Mouse (Mus musculus) hindbrain, embryonic 16.5 days (tissue): ENCODE data around the gene Cd5l. TPM values are rescaled to one million over a fixed set of nuclear protein-coding genes. Genes with fewer than 3 reads are reported as not detected.

Experiments
- ATAC-seq: fragments of 200-750 bp; cut with Nextera tagmentation; 2 replicates; pipeline ENCODE4 v1.8.0; 2017; ENCODE audit warnings: moderate TSS enrichment, moderate library complexity
- H3K27ac ChIP-seq: fragments of 300-500 bp; sonication (generic); 2 replicates; pipeline ENCODE4 v1.5.1; 2014; ENCODE audit warnings: low read depth, mild to moderate bottlenecking, control low read depth, low read length, moderate library complexity
- H3K27me3 ChIP-seq: fragments of 300-500 bp; sonication (generic); replicated peaks from 2 replicates; pipeline ENCODE4 v1.6.1; 2014; ENCODE audit warnings: low read length; ENCODE audit not compliant: control insufficient read depth, insufficient read depth
- H3K36me3 ChIP-seq: fragments of 300-500 bp; sonication (generic); 2 replicates; pipeline ENCODE4 v1.6.1; 2014; ENCODE audit warnings: mild to moderate bottlenecking, low read length, moderate library complexity, mixed read lengths; ENCODE audit not compliant: control insufficient read depth, insufficient read depth
- H3K4me1 ChIP-seq: fragments of 300-500 bp; sonication (generic); 2 replicates; pipeline ENCODE4 v1.6.1; 2014; ENCODE audit warnings: low read depth, low read length; ENCODE audit not compliant: control insufficient read depth, insufficient read depth
- H3K4me2 ChIP-seq: fragments of 300-500 bp; sonication (generic); 2 replicates; pipeline ENCODE4 v1.6.1; 2014; ENCODE audit warnings: mild to moderate bottlenecking, low read length, control low read depth, moderate library complexity
- H3K4me3 ChIP-seq: fragments of 300-500 bp; sonication (generic); 2 replicates; pipeline ENCODE4 v1.5.1; 2014; ENCODE audit warnings: mild to moderate bottlenecking, low read length, control low read depth, moderate library complexity
- H3K9ac ChIP-seq: fragments of 300-500 bp; sonication (generic); 2 replicates; pipeline ENCODE4 v1.6.1; 2014; ENCODE audit warnings: low read depth, mild to moderate bottlenecking, control low read depth, low read length, moderate library complexity
- H3K9me3 ChIP-seq: fragments of 300-500 bp; sonication (generic); 2 replicates; pipeline ENCODE4 v1.6.1; 2014; ENCODE audit warnings: mild to moderate bottlenecking, low read length, moderate library complexity; ENCODE audit not compliant: control insufficient read depth
- WGBS: fragments of 180-500 bp; shearing (Covaris S2); extraction: QIAGEN DNeasy Blood & Tissue Kit; methylation state at CpG from one replicate; pipeline ENCODE4 v1.1.7; 2014; 5-methylcytosine and 5-hydroxymethylcytosine counted together
- polyA plus RNA-seq: library from polyadenylated mRNA; unstranded; fragments of >200 nt; fragmentation: Nextera tagmentation; extraction: Ambion mirVana; gene quantifications from 2 replicates; pipeline ENCODE4 v1.2.1, GENCODE M21; 2015

Cd5l gene
- polyA plus RNA-seq, 1 experiment from 2014 or later = 0.08 TPM

- Histone ChIP-seq H3K4me2 (no peak overlapping the region), H3K27ac (no peak overlapping the region), H3K36me3 (no peaks in the 10 kb centered on the region), H3K4me1 (no peaks in the 10 kb centered on the region), H3K9me3 (no peaks in the 10 kb centered on the region), H3K27me3 (no peaks in the 10 kb centered on the region), H3K4me3 (no peak overlapping the region), H3K9ac (no peak overlapping the region)
- 79% methylated on average over 1 of the region's 1 CpGs for WGBS
- ATAC-seq = no peak
Observed at GRCm38 (mm10) chr3:87390935-87391334, 33.3 kb downstream of the Cd5l start.

- no peaks in the 10 kb centered on the region for H3K9me3 ChIP-seq
- H3K27me3 ChIP-seq = no peaks in the 10 kb centered on the region
- H3K4me3 ChIP-seq = no peak overlapping the region
- H3K36me3 ChIP-seq = no peaks in the 10 kb centered on the region
- ATAC-seq = no peak
- no peak overlapping the region for H3K9ac ChIP-seq
- WGBS = 62% methylated on average over 4 of the region's 4 CpGs
- H3K27ac ChIP-seq = no peak overlapping the region
- no peaks in the 10 kb centered on the region for H3K4me1 ChIP-seq
- no peak overlapping the region for H3K4me2 ChIP-seq
Observed at GRCm38 (mm10) chr3:87398809-87399208, 41.1 kb downstream of the Cd5l start.

GRCm38 (mm10) chr3:87399906-87400305 lies 42.2 kb downstream of the Cd5l start:
- Histone ChIP-seq H3K9ac (no peak overlapping the region), H3K4me1 (no peaks in the 10 kb centered on the region), H3K27me3 (no peaks in the 10 kb centered on the region), H3K4me2 (no peak overlapping the region), H3K4me3 (no peak overlapping the region), H3K36me3 (no peaks in the 10 kb centered on the region), H3K27ac (no peak overlapping the region), H3K9me3 (no peaks in the 10 kb centered on the region)
- ATAC-seq = no peak
- whole genome bisulfite sequencing = 87% methylated on average over 4 of the region's 4 CpGs

GRCm38 (mm10) chr3:87401321-87401720 lies 43.6 kb downstream of the Cd5l start:
- ATAC-seq = no peak
- Histone ChIP-seq H3K4me1 (no peaks in the 10 kb centered on the region), H3K36me3 (no peaks in the 10 kb centered on the region), H3K4me2 (no peak overlapping the region), H3K4me3 (no peak overlapping the region), H3K27me3 (no peaks in the 10 kb centered on the region), H3K27ac (no peak overlapping the region), H3K9me3 (no peaks in the 10 kb centered on the region), H3K9ac (no peak overlapping the region)
- WGBS = 68% methylated on average over 5 of the region's 5 CpGs

GRCm38 (mm10) chr3:87408171-87408570 lies 50.5 kb downstream of the Cd5l start:
- no peaks in the 10 kb centered on the region for H3K4me1 ChIP-seq
- H3K9me3 ChIP-seq = no peaks in the 10 kb centered on the region
- H3K4me3 ChIP-seq = no peak overlapping the region
- no peak for ATAC-seq
- no peak overlapping the region for H3K27ac ChIP-seq
- no peaks in the 10 kb centered on the region for H3K36me3 ChIP-seq
- no peaks in the 10 kb centered on the region for H3K27me3 ChIP-seq
- no peak overlapping the region for H3K4me2 ChIP-seq
- H3K9ac ChIP-seq = no peak overlapping the region
- 36% methylated on average over 4 of the region's 4 CpGs for WGBS

GRCm38 (mm10) chr3:87409196-87409935 lies 51.7 kb downstream of the Cd5l start:
- Histone ChIP-seq H3K4me3 (no peak overlapping the region), H3K9ac (no peak overlapping the region), H3K9me3 (no peaks in the 10 kb centered on the region), H3K27ac (no peak overlapping the region), H3K4me1 (no peaks in the 10 kb centered on the region), H3K36me3 (no peaks in the 10 kb centered on the region), H3K4me2 (no peak overlapping the region), H3K27me3 (no peaks in the 10 kb centered on the region)
- WGBS = 88% methylated on average over 4 of the region's 4 CpGs
- no peak for ATAC-seq

- Histone ChIP-seq H3K27me3 (no peaks in the 10 kb centered on the region), H3K9me3 (no peaks in the 10 kb centered on the region), H3K36me3 (no peaks in the 10 kb centered on the region), H3K4me1 (no peaks in the 10 kb centered on the region), H3K9ac (no peak overlapping the region), H3K27ac (no peak overlapping the region), H3K4me2 (no peak overlapping the region), H3K4me3 (no peak overlapping the region)
- WGBS = 81% methylated on average over 6 of the region's 6 CpGs
- no peak for ATAC-seq
Observed at GRCm38 (mm10) chr3:87410605-87411004, 52.9 kb downstream of the Cd5l start.

GRCm38 (mm10) chr3:87411150-87411549 lies 53.5 kb downstream of the Cd5l start:
- H3K9me3 ChIP-seq = no peaks in the 10 kb centered on the region
- no peaks in the 10 kb centered on the region for H3K36me3 ChIP-seq
- H3K27ac ChIP-seq = no peak overlapping the region
- no peak overlapping the region for H3K9ac ChIP-seq
- H3K4me2 ChIP-seq = no peak overlapping the region
- H3K27me3 ChIP-seq = no peaks in the 10 kb centered on the region
- no peak for ATAC-seq
- H3K4me3 ChIP-seq = no peak overlapping the region
- no peaks in the 10 kb centered on the region for H3K4me1 ChIP-seq
- 8% methylated on average over 12 of the region's 12 CpGs for WGBS

GRCm38 (mm10) chr3:87420645-87421044 lies 63.0 kb downstream of the Cd5l start:
- Histone ChIP-seq H3K9me3 (no peaks in the 10 kb centered on the region), H3K27me3 (no peaks in the 10 kb centered on the region), H3K27ac (no peak overlapping the region), H3K9ac (no peak overlapping the region), H3K4me3 (no peak overlapping the region), H3K4me1 (no peaks in the 10 kb centered on the region), H3K36me3 (no peaks in the 10 kb centered on the region), H3K4me2 (no peak overlapping the region)
- 74% methylated on average over 1 of the region's 1 CpGs for WGBS
- ATAC-seq = no peak
